Mouse (Mus musculus) C2C12 (cell line): ENCODE results near the gene Gm37240. TPM values are rescaled to one million over a fixed set of nuclear protein-coding genes. Genes with fewer than 3 reads are reported as not detected.

ENCODE experiments used
- H3K27me3 ChIP-seq: one replicate; pipeline ENCODE4 v1.6.1; 2011; ENCODE audit not compliant: control insufficient read depth, insufficient read depth, insufficient read length
- H3K36me3 ChIP-seq: one replicate; pipeline ENCODE4 v1.6.1; 2011; ENCODE audit not compliant: control insufficient read depth, insufficient read depth
- H3K4me3 ChIP-seq: one replicate; pipeline ENCODE4 v1.5.1; 2011; ENCODE audit warnings: mild to moderate bottlenecking, control low read depth; ENCODE audit not compliant: poor library complexity, insufficient read depth, severe bottlenecking
- H3K79me2 ChIP-seq: one replicate; pipeline ENCODE4 v1.6.1; 2011; ENCODE audit not compliant: control insufficient read depth, insufficient read depth
- H3K79me3 ChIP-seq: one replicate; pipeline ENCODE4 v1.6.1; 2011; ENCODE audit warnings: low read depth, control low read depth
- H3ac ChIP-seq: one replicate; pipeline ENCODE3; 2011; ENCODE audit warnings: low read depth; ENCODE audit not compliant: control insufficient read depth, insufficient read length
- CEBPB ChIP-seq: IDR thresholded peaks from one replicate; pipeline ENCODE4 v1.6.1; 2011; ENCODE audit warnings: low read depth, mild to moderate bottlenecking, control low read depth, moderate library complexity
- CTCF ChIP-seq: IDR thresholded peaks from one replicate; pipeline ENCODE4 v1.5.1; 2011; ENCODE audit not compliant: control insufficient read depth, insufficient read depth, insufficient read length
- FOSL1 ChIP-seq: IDR thresholded peaks from one replicate; pipeline ENCODE4 v1.8.0; 2011; ENCODE audit warnings: mild to moderate bottlenecking, low read length; ENCODE audit not compliant: poor library complexity, insufficient read depth, severe bottlenecking
- MAX ChIP-seq: IDR thresholded peaks from one replicate; pipeline ENCODE4 v1.6.1; 2011; ENCODE audit warnings: mild to moderate bottlenecking, control low read depth
- MYOD1 ChIP-seq: IDR thresholded peaks from one replicate; pipeline ENCODE4 v1.6.1; 2011; ENCODE audit warnings: low read depth; ENCODE audit not compliant: control insufficient read depth, insufficient read length
- MYOG ChIP-seq: IDR thresholded peaks from one replicate; pipeline ENCODE4 v1.6.1; 2011; ENCODE audit not compliant: control insufficient read depth, insufficient read length; ENCODE audit errors: extremely low read depth
- USF1 ChIP-seq: IDR thresholded peaks from one replicate; pipeline ENCODE4 v1.6.1; 2011; ENCODE audit warnings: low read depth, mild to moderate bottlenecking, control low read depth, moderate library complexity
- polyA plus RNA-seq: library from polyadenylated mRNA; unstranded; fragments of >200 nt; fragmentation: generic; extraction: Trizol; gene quantifications from one replicate; pipeline ENCODE4 v1.2.1, GENCODE M21; 2012; ENCODE audit warnings: missing spikeins

Gene Gm37240
- polyA plus RNA-seq, 1 experiment: 7.3 TPM

- Histone ChIP-seq H3K36me3 (no peaks in the 10 kb centered on the region), H3K27me3 (no peaks in the 10 kb centered on the region)
Measured at GRCm38 (mm10) chr3:85693013-85693412, 194.3 kb downstream of the Gm37240 start.

DNA sequence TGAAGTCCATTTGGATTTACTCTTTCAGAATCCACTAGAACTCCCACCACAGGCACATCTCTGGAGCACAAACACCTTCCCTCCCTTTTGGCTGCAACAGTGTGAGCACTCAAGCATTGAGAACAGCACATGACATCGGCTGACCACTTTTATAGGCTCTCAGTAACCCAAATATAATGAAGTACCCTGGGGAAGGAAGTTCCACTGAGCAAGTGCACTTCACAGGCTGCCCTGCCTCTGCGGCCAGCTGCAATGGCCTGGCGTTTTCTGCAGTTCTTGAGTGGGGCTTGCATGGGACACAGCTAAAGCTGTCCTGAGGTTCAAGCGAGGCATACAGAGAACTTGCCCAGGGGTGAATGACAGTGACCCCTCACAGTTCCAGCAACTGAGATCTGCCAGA, 196.2 kb downstream of the Gm37240 start:
- Histone ChIP-seq H3K79me3 (no peaks in the 10 kb centered on the region), H3K36me3 (peaks cover 5% of the 10 kb centered on the region), H3K27me3 (no peaks in the 10 kb centered on the region), H3ac (no peak overlapping the region), H3K79me2 (no peaks in the 10 kb centered on the region), H3K4me3 (no peak overlapping the region)
- no peak for TF ChIP-seq USF1
- no peak for TF ChIP-seq MYOG
- TF ChIP-seq MAX: no peak
- TF ChIP-seq FOSL1: no peak

More at GRCm38 (mm10) chr3:85693013-85693412, 194.3 kb downstream of the Gm37240 start:
- Histone ChIP-seq H3K79me2 (no peaks in the 10 kb centered on the region), H3K79me3 (no peaks in the 10 kb centered on the region), H3ac (no peak overlapping the region), H3K4me3 (no peak overlapping the region)
- TF ChIP-seq FOSL1 (no peak), CTCF (no peak), MAX (no peak)

DNA sequence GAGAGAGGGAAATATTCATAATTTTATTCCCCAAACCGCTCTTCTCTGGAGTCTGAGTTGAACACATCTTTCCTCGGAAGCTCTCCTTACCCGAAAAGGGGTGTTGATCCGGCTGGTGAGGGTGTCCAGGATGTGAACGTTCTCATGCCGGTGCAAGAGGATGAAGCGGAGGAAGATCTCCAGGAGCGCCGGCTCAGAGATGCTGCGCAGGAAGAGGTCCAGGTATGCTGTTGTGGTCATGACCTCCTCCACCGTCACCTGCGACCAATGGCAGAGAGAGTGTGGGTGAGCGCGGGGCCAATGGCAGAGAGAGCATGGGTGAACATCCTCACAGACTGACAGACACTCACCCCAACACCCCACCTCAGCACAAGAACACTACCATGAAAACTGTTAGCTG, 199.0 kb downstream of the Gm37240 start:
- Histone ChIP-seq H3K79me2 (no peaks in the 10 kb centered on the region), H3ac (no peak overlapping the region), H3K4me3 (no peak overlapping the region), H3K27me3 (no peaks in the 10 kb centered on the region), H3K36me3 (peaks cover 5% of the 10 kb centered on the region), H3K79me3 (no peaks in the 10 kb centered on the region)
- no peak for TF ChIP-seq USF1
- TF ChIP-seq CEBPB: no peak
- TF ChIP-seq MYOD1: no peak
- TF ChIP-seq FOSL1: no peak
- no peak for TF ChIP-seq MAX
- TF ChIP-seq CTCF: no peak
- no peak for TF ChIP-seq MYOG

DNA sequence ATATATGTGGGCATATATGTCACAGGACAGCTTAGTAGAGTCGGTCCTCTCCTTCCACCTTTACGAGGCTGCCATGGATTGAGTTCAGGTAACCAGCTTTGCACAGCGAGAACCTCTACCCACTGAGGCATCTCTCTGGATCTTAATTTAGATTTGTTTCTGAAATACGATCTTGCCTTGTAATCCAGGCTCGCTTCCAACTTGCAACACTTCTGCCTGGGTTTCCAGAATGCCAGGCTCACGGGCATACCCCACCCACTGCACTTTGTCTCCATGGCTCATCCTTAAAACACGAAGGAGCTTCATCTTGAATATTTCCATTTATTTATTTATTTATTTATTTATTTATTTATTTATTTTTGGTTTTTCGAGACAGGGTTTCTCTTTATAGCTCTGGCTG, 202.0 kb downstream of the Gm37240 start:
- H3K79me2 ChIP-seq: no peaks in the 10 kb centered on the region
- TF ChIP-seq MYOD1 (no peak), MAX (no peak), CEBPB (no peak), FOSL1 (no peak), MYOG (no peak), CTCF (no peak), USF1 (no peak)
- no peaks in the 10 kb centered on the region for H3K79me3 ChIP-seq
- H3K4me3 ChIP-seq: no peak overlapping the region
- no peak overlapping the region for H3ac ChIP-seq
- no peaks in the 10 kb centered on the region for H3K27me3 ChIP-seq
- H3K36me3 ChIP-seq: peaks cover 5% of the 10 kb centered on the region

- Histone ChIP-seq H3K4me3 (no peak overlapping the region), H3K27me3 (no peaks in the 10 kb centered on the region), H3K79me3 (no peaks in the 10 kb centered on the region), H3K36me3 (peaks cover 5% of the 10 kb centered on the region), H3K79me2 (no peaks in the 10 kb centered on the region), H3ac (no peak overlapping the region)
- TF ChIP-seq CEBPB: no peak
- no peak for TF ChIP-seq USF1
- no peak for TF ChIP-seq FOSL1
- no peak for TF ChIP-seq MYOG
- TF ChIP-seq MYOD1: no peak
- TF ChIP-seq MAX: no peak
- no peak for TF ChIP-seq CTCF
Measured at GRCm38 (mm10) chr3:85683618-85684017, 203.7 kb downstream of the Gm37240 start.

GRCm38 (mm10) chr3:85681136-85681535, 206.2 kb downstream of the Gm37240 start:
- Histone ChIP-seq H3K36me3 (no peaks in the 10 kb centered on the region), H3K27me3 (no peaks in the 10 kb centered on the region), H3K79me2 (no peaks in the 10 kb centered on the region), H3K79me3 (no peaks in the 10 kb centered on the region), H3K4me3 (no peak overlapping the region), H3ac (no peak overlapping the region)
- TF ChIP-seq FOSL1 (no peak), MYOD1 (no peak), MYOG (no peak), CEBPB (no peak), USF1 (no peak), CTCF (no peak), MAX (no peak)
